Mouse (Mus musculus): ENCODE data around the gene Sgip1. TPM values are rescaled to one million over a fixed set of nuclear protein-coding genes. Genes with fewer than 3 reads are reported as not detected.

Gene Sgip1
- polyA plus RNA-seq, 1 experiment from 2014 or later = 3.2 TPM

DNA sequence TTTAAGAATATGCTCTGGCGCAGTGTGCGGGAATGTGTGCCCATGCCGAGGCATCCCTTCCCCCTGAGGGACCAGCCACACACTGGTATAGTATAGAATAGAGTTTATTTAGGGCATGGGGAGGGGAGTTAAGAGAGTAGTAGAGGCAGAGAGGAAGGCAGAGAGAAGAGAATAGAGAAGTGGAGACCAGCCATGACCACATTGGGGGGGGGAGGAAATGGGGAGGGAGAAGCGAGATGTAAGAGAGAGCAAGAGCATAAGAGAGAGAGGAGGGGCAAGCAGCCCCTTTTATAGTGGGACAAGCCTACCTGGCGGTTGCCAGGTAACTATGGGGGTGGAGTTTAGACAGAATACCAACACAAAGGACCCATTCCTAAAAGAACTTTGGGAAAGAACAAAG, 218.3 kb downstream of the Sgip1 start:
- Histone ChIP-seq H3K27ac (ENCODE audit: low read depth, low read length) (no peak overlapping the region), H3K36me3 (ENCODE audit: control insufficient read depth, insufficient read depth, low read length) (no peaks in the 10 kb centered on the region), H3K9me3 (replicated peaks; ENCODE audit: control insufficient read depth, low read length) (no peaks in the 10 kb centered on the region), H3K27me3 (ENCODE audit: control insufficient read depth, insufficient read depth, low read length) (no peaks in the 10 kb centered on the region), H3K9ac (ENCODE audit: low read depth, low read length) (no peak overlapping the region), H3K4me2 (no peak overlapping the region), H3K4me1 (ENCODE audit: control insufficient read depth, insufficient read depth, low read length) (0 out of 2 replicates have a peak, but pooled peaks cover 5% of the 10 kb centered on the region), H3K4me3 (ENCODE audit: low read depth, low read length) (no peak overlapping the region)
- 87% methylated on average over 5 of the region's 5 CpGs for WGBS (ENCODE audit: insufficient replicate concordance)
- no peak for ATAC-seq (replicated peaks; ENCODE audit: insufficient number of reproducible peaks, low FRiP score, low TSS enrichment)

DNA sequence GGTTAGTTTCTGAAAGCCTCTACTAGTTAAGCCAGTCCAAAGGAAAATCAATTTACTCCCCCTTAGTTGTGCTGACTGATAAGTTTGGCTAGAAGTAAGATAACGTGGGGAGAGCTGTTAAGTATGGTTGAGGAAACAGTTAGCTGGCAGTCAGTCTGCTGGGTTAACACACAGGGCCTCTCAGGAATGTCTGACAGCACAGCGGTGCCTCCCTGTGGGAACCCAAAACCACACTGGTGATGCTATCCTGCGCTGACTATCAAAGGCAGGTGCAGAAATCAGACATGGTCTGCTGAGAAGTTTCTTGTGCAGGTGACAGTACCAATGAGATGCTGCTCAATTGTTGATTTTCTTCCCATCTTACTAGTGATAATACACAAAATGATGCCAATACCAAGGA, 223.1 kb downstream of the Sgip1 start:
- no peak overlapping the region for H3K9ac ChIP-seq (ENCODE audit: low read depth, low read length)
- no peak overlapping the region for H3K4me3 ChIP-seq (ENCODE audit: low read depth, low read length)
- H3K9me3 ChIP-seq (replicated peaks; ENCODE audit: control insufficient read depth, low read length) = no peaks in the 10 kb centered on the region
- H3K36me3 ChIP-seq (ENCODE audit: control insufficient read depth, insufficient read depth, low read length) = no peaks in the 10 kb centered on the region
- no peaks in the 10 kb centered on the region for H3K4me1 ChIP-seq (ENCODE audit: control insufficient read depth, insufficient read depth, low read length)
- ATAC-seq (replicated peaks; ENCODE audit: insufficient number of reproducible peaks, low FRiP score, low TSS enrichment) = no peak
- WGBS (ENCODE audit: insufficient replicate concordance) = 34% methylated on average over 3 of the region's 3 CpGs
- no peak overlapping the region for H3K27ac ChIP-seq (ENCODE audit: low read depth, low read length)
- no peak overlapping the region for H3K4me2 ChIP-seq
- no peaks in the 10 kb centered on the region for H3K27me3 ChIP-seq (ENCODE audit: control insufficient read depth, insufficient read depth, low read length)

DNA sequence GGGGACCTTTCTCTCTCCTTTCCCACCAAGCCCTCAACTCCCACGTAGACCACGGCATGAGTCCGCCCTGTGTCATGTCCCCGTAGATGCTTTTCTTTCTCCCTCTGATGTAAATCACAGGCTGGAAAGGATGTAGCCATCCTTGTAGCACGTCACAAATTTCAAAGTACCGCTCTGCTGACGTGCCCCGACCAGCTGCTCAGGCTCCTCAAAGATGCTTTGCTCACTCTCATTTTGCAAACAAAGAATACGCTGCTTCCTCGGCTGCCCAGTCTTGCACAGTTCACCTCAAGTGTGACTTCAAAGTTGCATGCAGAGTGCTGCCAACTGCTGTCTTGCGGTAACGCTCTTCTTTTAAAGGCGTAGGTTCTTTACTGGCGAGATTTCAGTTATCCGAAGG, 226.7 kb downstream of the Sgip1 start:
- Histone ChIP-seq H3K27ac (ENCODE audit: low read depth, low read length) (no peak overlapping the region), H3K4me2 (no peak overlapping the region), H3K4me1 (ENCODE audit: control insufficient read depth, insufficient read depth, low read length) (no peaks in the 10 kb centered on the region), H3K36me3 (ENCODE audit: control insufficient read depth, insufficient read depth, low read length) (no peaks in the 10 kb centered on the region), H3K9me3 (replicated peaks; ENCODE audit: control insufficient read depth, low read length) (no peaks in the 10 kb centered on the region), H3K27me3 (ENCODE audit: control insufficient read depth, insufficient read depth, low read length) (no peaks in the 10 kb centered on the region), H3K9ac (ENCODE audit: low read depth, low read length) (no peak overlapping the region), H3K4me3 (ENCODE audit: low read depth, low read length) (no peak overlapping the region)
- 88% methylated on average over 15 of the region's 15 CpGs for WGBS (ENCODE audit: insufficient replicate concordance)
- ATAC-seq (replicated peaks; ENCODE audit: insufficient number of reproducible peaks, low FRiP score, low TSS enrichment) = no peak

DNA sequence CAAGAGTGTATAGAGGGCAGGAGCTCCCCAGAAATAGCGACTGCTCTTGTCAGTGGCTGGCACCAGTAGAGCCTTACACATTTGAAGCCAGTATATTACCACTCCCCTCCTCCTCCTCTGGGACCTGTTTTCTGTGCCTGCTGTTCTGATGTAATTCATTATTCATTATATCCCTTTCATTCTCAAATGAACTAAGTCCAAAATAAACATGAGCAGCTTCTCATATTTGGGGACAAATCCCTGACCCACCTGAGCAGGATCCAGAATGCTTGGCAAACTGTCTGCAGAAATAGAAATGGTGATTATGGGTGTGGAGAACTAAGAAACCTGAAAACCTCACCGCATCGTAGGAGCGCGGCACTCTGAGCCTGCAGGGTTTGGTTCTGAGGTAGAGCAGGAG, 228.5 kb downstream of the Sgip1 start:
- no peaks in the 10 kb centered on the region for H3K9me3 ChIP-seq (replicated peaks; ENCODE audit: control insufficient read depth, low read length)
- ATAC-seq (replicated peaks; ENCODE audit: insufficient number of reproducible peaks, low FRiP score, low TSS enrichment) = no peak
- no peak overlapping the region for H3K4me2 ChIP-seq
- H3K36me3 ChIP-seq (ENCODE audit: control insufficient read depth, insufficient read depth, low read length) = no peaks in the 10 kb centered on the region
- no peak overlapping the region for H3K4me3 ChIP-seq (ENCODE audit: low read depth, low read length)
- 89% methylated on average over 5 of the region's 5 CpGs for WGBS (ENCODE audit: insufficient replicate concordance)
- no peaks in the 10 kb centered on the region for H3K27me3 ChIP-seq (ENCODE audit: control insufficient read depth, insufficient read depth, low read length)
- no peak overlapping the region for H3K9ac ChIP-seq (ENCODE audit: low read depth, low read length)
- H3K27ac ChIP-seq (ENCODE audit: low read depth, low read length) = no peak overlapping the region
- H3K4me1 ChIP-seq (ENCODE audit: control insufficient read depth, insufficient read depth, low read length) = no peaks in the 10 kb centered on the region

DNA sequence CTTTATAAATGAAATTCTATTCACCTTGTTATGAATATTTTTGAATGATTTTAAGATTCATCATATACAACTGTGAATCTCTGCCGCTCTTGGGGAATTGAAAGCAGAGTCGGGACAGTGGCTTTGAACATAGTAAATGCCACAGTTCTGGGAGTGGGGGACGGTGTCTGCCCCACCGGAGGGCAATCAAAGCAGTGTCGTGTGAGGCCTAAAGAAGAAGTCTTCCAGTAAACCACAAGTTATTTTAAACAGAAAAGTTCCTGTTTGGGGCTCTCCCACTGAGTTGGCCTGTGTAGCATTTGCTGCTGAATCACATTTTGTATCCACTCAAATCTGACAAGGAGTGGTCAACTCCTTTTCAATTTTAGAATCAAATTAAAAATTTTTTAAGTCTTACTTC, 230.1 kb downstream of the Sgip1 start:
- Histone ChIP-seq H3K9me3 (replicated peaks; ENCODE audit: control insufficient read depth, low read length) (no peaks in the 10 kb centered on the region), H3K4me3 (ENCODE audit: low read depth, low read length) (no peak overlapping the region), H3K36me3 (ENCODE audit: control insufficient read depth, insufficient read depth, low read length) (no peaks in the 10 kb centered on the region), H3K27ac (ENCODE audit: low read depth, low read length) (no peak overlapping the region), H3K4me1 (ENCODE audit: control insufficient read depth, insufficient read depth, low read length) (no peaks in the 10 kb centered on the region), H3K9ac (ENCODE audit: low read depth, low read length) (no peak overlapping the region), H3K4me2 (no peak overlapping the region), H3K27me3 (ENCODE audit: control insufficient read depth, insufficient read depth, low read length) (0 out of 2 replicates have a peak, but pooled peaks cover under 1% of the 10 kb centered on the region)
- ATAC-seq (replicated peaks; ENCODE audit: insufficient number of reproducible peaks, low FRiP score, low TSS enrichment) = no peak
- WGBS (ENCODE audit: insufficient replicate concordance) = 76% methylated on average over 5 of the region's 5 CpGs

DNA sequence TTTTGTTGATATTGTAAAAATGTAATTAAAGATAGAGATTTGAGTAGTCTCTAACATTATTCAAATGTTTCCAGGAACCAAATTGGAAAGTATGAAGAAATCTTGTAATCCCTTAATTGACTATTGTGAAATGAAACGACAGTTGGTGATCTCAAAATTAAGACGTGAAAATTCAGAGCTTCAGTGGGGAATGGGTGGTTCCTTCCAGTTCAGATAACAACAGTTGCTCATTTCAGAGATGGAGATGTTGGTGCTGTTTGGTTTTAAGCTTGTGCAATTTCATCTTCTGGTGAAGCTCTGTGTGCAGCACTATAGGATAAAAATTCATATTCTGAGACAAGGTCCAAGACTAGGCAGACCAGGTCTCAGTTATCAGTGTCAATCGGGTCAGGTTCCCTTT, 231.0 kb downstream of the Sgip1 start:
- Histone ChIP-seq H3K4me2 (no peak overlapping the region), H3K9ac (ENCODE audit: low read depth, low read length) (no peak overlapping the region), H3K36me3 (ENCODE audit: control insufficient read depth, insufficient read depth, low read length) (no peaks in the 10 kb centered on the region), H3K27me3 (ENCODE audit: control insufficient read depth, insufficient read depth, low read length) (0 out of 2 replicates have a peak, but pooled peaks cover 2% of the 10 kb centered on the region), H3K4me3 (ENCODE audit: low read depth, low read length) (no peak overlapping the region), H3K27ac (ENCODE audit: low read depth, low read length) (no peak overlapping the region), H3K9me3 (replicated peaks; ENCODE audit: control insufficient read depth, low read length) (no peaks in the 10 kb centered on the region), H3K4me1 (ENCODE audit: control insufficient read depth, insufficient read depth, low read length) (no peaks in the 10 kb centered on the region)
- no peak for ATAC-seq (replicated peaks; ENCODE audit: insufficient number of reproducible peaks, low FRiP score, low TSS enrichment)
- WGBS (ENCODE audit: insufficient replicate concordance) = 70% methylated on average over 3 of the region's 3 CpGs

DNA sequence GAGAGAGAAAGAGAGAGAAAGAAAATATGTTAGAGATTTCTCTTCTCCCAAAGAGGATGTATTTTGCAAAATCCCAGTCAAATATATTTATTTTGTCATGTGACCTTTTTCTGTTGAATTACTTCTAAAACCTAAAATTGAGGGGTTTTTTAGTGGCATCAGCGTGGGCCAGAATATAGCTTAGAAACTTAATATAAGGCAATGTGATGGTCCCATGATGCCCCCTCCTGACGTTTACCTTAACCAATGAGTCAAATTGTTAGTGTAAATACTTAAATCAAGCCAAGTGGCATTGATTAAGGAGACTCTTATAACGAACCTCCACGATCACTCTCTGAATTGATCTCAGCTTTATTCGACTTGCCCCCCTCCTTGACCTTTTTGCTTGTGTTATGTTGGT, 233.1 kb downstream of the Sgip1 start:
- H3K9ac ChIP-seq (ENCODE audit: low read depth, low read length) = no peak overlapping the region
- 63% methylated on average over 5 of the region's 5 CpGs for WGBS (ENCODE audit: insufficient replicate concordance)
- peaks cover 4% of the 10 kb centered on the region; the same call in 1 of the 2 replicates for H3K27me3 ChIP-seq (ENCODE audit: control insufficient read depth, insufficient read depth, low read length)
- no peak overlapping the region for H3K27ac ChIP-seq (ENCODE audit: low read depth, low read length)
- H3K9me3 ChIP-seq (replicated peaks; ENCODE audit: control insufficient read depth, low read length) = no peaks in the 10 kb centered on the region
- H3K4me3 ChIP-seq (ENCODE audit: low read depth, low read length) = no peak overlapping the region
- no peak overlapping the region for H3K4me2 ChIP-seq
- ATAC-seq (replicated peaks; ENCODE audit: insufficient number of reproducible peaks, low FRiP score, low TSS enrichment) = no peak
- H3K36me3 ChIP-seq (ENCODE audit: control insufficient read depth, insufficient read depth, low read length) = no peaks in the 10 kb centered on the region
- H3K4me1 ChIP-seq (ENCODE audit: control insufficient read depth, insufficient read depth, low read length) = no peaks in the 10 kb centered on the region

DNA sequence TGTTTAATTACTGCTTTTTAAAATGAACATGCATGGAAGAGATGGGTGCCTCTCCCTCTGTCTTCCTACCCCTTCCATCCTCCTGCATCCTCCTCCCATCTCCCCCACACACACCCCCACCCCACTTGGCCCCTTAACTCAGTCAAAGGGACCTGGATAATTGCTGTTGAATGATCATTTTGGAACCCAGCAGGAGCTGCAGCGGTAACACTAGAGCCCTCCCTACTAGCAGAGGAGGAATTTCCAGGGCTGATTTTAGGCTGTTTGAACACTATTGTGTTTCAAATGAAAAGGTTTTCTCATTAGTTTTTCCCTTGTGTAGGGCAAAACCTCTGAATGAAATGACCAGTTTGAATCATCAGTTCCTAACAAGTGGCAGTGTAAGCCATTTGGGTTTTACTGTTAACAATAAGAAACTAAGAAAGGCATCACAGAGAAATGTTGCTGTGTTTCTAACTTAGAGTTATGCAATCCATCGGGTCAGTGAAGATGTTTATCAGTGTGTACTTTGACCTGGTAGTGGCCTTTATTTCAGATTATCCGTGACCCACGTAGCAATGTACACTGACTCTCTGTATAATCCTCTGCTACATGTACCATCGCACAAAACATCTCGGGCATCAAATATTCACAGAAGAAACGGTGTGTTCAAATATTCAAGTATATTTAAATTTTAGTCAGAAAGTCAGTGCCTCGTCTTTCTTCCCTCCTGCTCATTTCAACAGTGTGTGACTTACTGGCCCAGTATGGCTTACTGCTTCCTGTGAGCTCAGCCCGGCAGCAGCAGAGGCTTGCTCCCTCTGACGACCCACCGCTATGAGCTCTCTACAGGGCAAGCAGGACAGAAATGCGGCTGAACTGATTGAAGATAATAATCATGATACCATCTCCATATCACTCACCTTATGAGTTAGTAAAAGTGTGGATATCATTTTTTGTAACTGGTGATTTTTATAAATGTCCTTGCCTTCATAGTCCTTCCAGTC, 235.5 kb downstream of the Sgip1 start:
- no peak for ATAC-seq (replicated peaks; ENCODE audit: insufficient number of reproducible peaks, low FRiP score, low TSS enrichment)
- Histone ChIP-seq H3K9ac (ENCODE audit: low read depth, low read length) (no peak overlapping the region), H3K27me3 (ENCODE audit: control insufficient read depth, insufficient read depth, low read length) (peaks cover 4% of the 10 kb centered on the region; the same call in 1 of the 2 replicates), H3K4me2 (no peak overlapping the region), H3K36me3 (ENCODE audit: control insufficient read depth, insufficient read depth, low read length) (no peaks in the 10 kb centered on the region), H3K9me3 (replicated peaks; ENCODE audit: control insufficient read depth, low read length) (no peaks in the 10 kb centered on the region), H3K27ac (ENCODE audit: low read depth, low read length) (no peak overlapping the region), H3K4me1 (ENCODE audit: control insufficient read depth, insufficient read depth, low read length) (no peaks in the 10 kb centered on the region), H3K4me3 (ENCODE audit: low read depth, low read length) (no peak overlapping the region)
- WGBS (ENCODE audit: insufficient replicate concordance) = 46% methylated on average over 12 of the region's 12 CpGs

Data from heart, embryonic 11.5 days (tissue).